13 mouse cellular contexts compared by ENCODE assay signal in genomic region chr7:92893478-92893877, GRCm38 (mm10). TPM values are rescaled to one million over a fixed set of nuclear protein-coding genes. Genes with fewer than 3 reads are reported as not detected.
A peak's percentile ranks its signal among the peaks of the same experiment; 100 is the strongest.
DNase-seq lines count a peak whose midpoint lies in the region; ATAC-seq and TF ChIP-seq lines count a peak whose summit lies in the region.
"Had no signal": no experiment of that assay in that cellular context is flagged by ENCODE, and none has a peak within 500 bp of the region (broad histone marks: within the 10 kb centered on the region; RNA-seq: fewer than 3 reads in every experiment).

No protein-coding gene starts in this region.

- ATAC-seq in forebrain, postnatal 0 days = no peak
- no peak for ATAC-seq in liver, postnatal 0 days
- no peak for ATAC-seq in liver, embryonic 12.5 days
- ATAC-seq in megakaryocyte, adult 5-6 weeks (ENCODE audit: poor library complexity, severe bottlenecking) = peak; percentile 74
- ATAC-seq in hindbrain, embryonic 14.5 days (ENCODE audit: low FRiP score) = no peak

- H3K27me3 ChIP-seq in forebrain, postnatal 0 days (ENCODE audit: insufficient read depth, low read length) = no peaks in the 10 kb centered on the region
- no peaks in the 10 kb centered on the region for H3K27me3 ChIP-seq in forebrain, embryonic 10.5 days (ENCODE audit: poor library complexity, severe bottlenecking)
- no peaks in the 10 kb centered on the region for H3K27me3 ChIP-seq in liver, postnatal 0 days (ENCODE audit: insufficient read depth, low read length)
- H3K27me3 ChIP-seq in liver, embryonic 12.5 days (replicated peaks) = no peaks in the 10 kb centered on the region
- no peaks in the 10 kb centered on the region for H3K27me3 ChIP-seq in hindbrain, embryonic 14.5 days (ENCODE audit: control insufficient read depth, insufficient read depth, low read length)
- H3K27me3 ChIP-seq: heart, embryonic 15.5 days; liver, embryonic 13.5 days had no signal

- H3K4me1 ChIP-seq in forebrain, postnatal 0 days (ENCODE audit: insufficient read depth) = no peaks in the 10 kb centered on the region
- peaks cover 13% of the 10 kb centered on the region for H3K4me1 ChIP-seq in forebrain, embryonic 10.5 days
- no peaks in the 10 kb centered on the region for H3K4me1 ChIP-seq in liver, postnatal 0 days (ENCODE audit: insufficient read depth)
- H3K4me1 ChIP-seq in liver, embryonic 12.5 days = peaks cover 27% of the 10 kb centered on the region; the same call in 1 of the 2 replicates
- H3K4me1 ChIP-seq in hindbrain, embryonic 14.5 days (replicated peaks; ENCODE audit: control insufficient read depth, insufficient read depth, low read length) = no peaks in the 10 kb centered on the region
- H3K4me1 ChIP-seq: heart, embryonic 15.5 days had no signal

- H3K9me3 ChIP-seq in forebrain, postnatal 0 days (ENCODE audit: low read length) = no peaks in the 10 kb centered on the region
- 0 out of 2 replicates have a peak, but pooled peaks cover 3% of the 10 kb centered on the region for H3K9me3 ChIP-seq in forebrain, embryonic 10.5 days
- H3K9me3 ChIP-seq in liver, postnatal 0 days (ENCODE audit: low read length) = no peaks in the 10 kb centered on the region
- H3K9me3 ChIP-seq in liver, embryonic 12.5 days (replicated peaks) = no peaks in the 10 kb centered on the region
- H3K9me3 ChIP-seq in hindbrain, embryonic 14.5 days (ENCODE audit: control insufficient read depth, low read length) = 0 out of 2 replicates have a peak, but pooled peaks cover 4% of the 10 kb centered on the region
- H3K9me3 ChIP-seq: heart, embryonic 15.5 days; liver, embryonic 13.5 days had no signal

- no peak overlapping the region for H3K27ac ChIP-seq in forebrain, postnatal 0 days (ENCODE audit: low read depth, low read length)
- no peak overlapping the region for H3K27ac ChIP-seq in forebrain, embryonic 10.5 days
- H3K27ac ChIP-seq in liver, postnatal 0 days (ENCODE audit: low read depth) = no peak overlapping the region
- no peak overlapping the region for H3K27ac ChIP-seq in liver, embryonic 12.5 days
- no peak overlapping the region for H3K27ac ChIP-seq in hindbrain, embryonic 14.5 days
- H3K27ac ChIP-seq: heart, embryonic 15.5 days; liver, embryonic 13.5 days had no signal

- no peak for TF ChIP-seq EP300 in liver, postnatal 0 days (IDR thresholded peaks at IDR 0.05; ENCODE audit: low read depth)

- H3K36me3 ChIP-seq in forebrain, postnatal 0 days (ENCODE audit: insufficient read depth) = no peaks in the 10 kb centered on the region
- peaks cover 5% of the 10 kb centered on the region for H3K36me3 ChIP-seq in forebrain, embryonic 10.5 days (replicated peaks)
- H3K36me3 ChIP-seq in liver, postnatal 0 days (replicated peaks; ENCODE audit: insufficient read depth, low read length) = no peaks in the 10 kb centered on the region
- peaks cover 25% of the 10 kb centered on the region for H3K36me3 ChIP-seq in liver, embryonic 12.5 days
- H3K36me3 ChIP-seq in hindbrain, embryonic 14.5 days (replicated peaks; ENCODE audit: control insufficient read depth, insufficient read depth) = no peaks in the 10 kb centered on the region
- H3K36me3 ChIP-seq: heart, embryonic 15.5 days had no signal

- WGBS in forebrain, postnatal 0 days = 47% methylated on average over 3 of the region's 3 CpGs
- 50% methylated on average over 3 of the region's 3 CpGs for WGBS in forebrain, embryonic 10.5 days
- WGBS in liver, postnatal 0 days (ENCODE audit: insufficient replicate concordance) = 36% methylated on average over 3 of the region's 3 CpGs
- WGBS in liver, embryonic 12.5 days (ENCODE audit: insufficient replicate concordance) = 28% methylated on average over 3 of the region's 3 CpGs
- 51% methylated on average over 3 of the region's 3 CpGs for WGBS in hindbrain, embryonic 14.5 days

- H3K4me2 ChIP-seq in forebrain, postnatal 0 days (ENCODE audit: low read depth) = no peak overlapping the region
- no peak overlapping the region for H3K4me2 ChIP-seq in liver, postnatal 0 days (ENCODE audit: low read depth, low read length)
- no peak overlapping the region for H3K4me2 ChIP-seq in liver, embryonic 12.5 days
- no peak overlapping the region for H3K4me2 ChIP-seq in hindbrain, embryonic 14.5 days (replicated peaks)
- H3K4me2 ChIP-seq: heart, embryonic 15.5 days; liver, embryonic 13.5 days had no signal

- no peak overlapping the region for H3K9ac ChIP-seq in forebrain, postnatal 0 days
- no peak overlapping the region for H3K9ac ChIP-seq in liver, postnatal 0 days (replicated peaks)
- H3K9ac ChIP-seq in liver, embryonic 12.5 days = no peak overlapping the region
- no peak overlapping the region for H3K9ac ChIP-seq in hindbrain, embryonic 14.5 days
- H3K9ac ChIP-seq: heart, embryonic 15.5 days; liver, embryonic 13.5 days had no signal

- peak; percentile 41 for TF ChIP-seq CTCF in forebrain, postnatal 0 days (IDR thresholded peaks at IDR 0.05; ENCODE audit: low read depth)
- TF ChIP-seq CTCF in liver, postnatal 0 days (IDR thresholded peaks at IDR 0.05; ENCODE audit: low read depth) = peak; percentile 74

- no peak overlapping the region for H3K4me3 ChIP-seq in forebrain, postnatal 0 days (ENCODE audit: low read depth, low read length)
- H3K4me3 ChIP-seq in forebrain, embryonic 10.5 days = no peak overlapping the region
- no peak overlapping the region for H3K4me3 ChIP-seq in liver, postnatal 0 days (ENCODE audit: low read depth, low read length)
- no peak overlapping the region for H3K4me3 ChIP-seq in liver, embryonic 12.5 days
- H3K4me3 ChIP-seq in hindbrain, embryonic 14.5 days (replicated peaks; ENCODE audit: low read length) = no peak overlapping the region
- H3K4me3 ChIP-seq: heart, embryonic 15.5 days; liver, embryonic 13.5 days had no signal

- no peak for DNase-seq in forebrain, postnatal 0 days
- no peak for DNase-seq in forebrain, embryonic 10.5 days (ENCODE audit: extremely low spot score, low spot score)
- no peak for DNase-seq in liver, postnatal 0 days
- peak; percentile 41 for DNase-seq in NIH3T3 (ENCODE audit: low read depth)
- no peak for DNase-seq in hindbrain, embryonic 14.5 days (ENCODE audit: low spot score)
- no peak for DNase-seq in urinary bladder, postnatal 25 days (ENCODE audit: low spot score)
- DNase-seq: adrenal gland, adult 8-10 months; cerebellum, adult 18-20 months; layer of hippocampus, postnatal 36 days; liver, embryonic 13.5 days had no signal

RNA-seq across cellular contexts. Expression of gene Prcp, which starts 19.2 kb away (rescaled TPM):
- total RNA-seq in forebrain, postnatal 0 days (2014; rRNA removed) = 15.7 and 20.8 TPM in 2 replicates
- polyA plus RNA-seq in forebrain, postnatal 0 days (2015; fragmentation: Nextera tagmentation; extraction: Ambion mirVana) = 11.6 and 12.5 TPM in 2 replicates
- polyA plus RNA-seq in forebrain, embryonic 10.5 days (2016; fragmentation: Nextera tagmentation; extraction: Ambion mirVana) = 19.5 and 21.2 TPM in 2 replicates
- 10.2 and 11.5 TPM in 2 replicates for polyA plus RNA-seq in liver, postnatal 0 days (2015; fragmentation: Nextera tagmentation; extraction: Ambion mirVana)
- 18.2 and 20.0 TPM in 2 replicates for polyA plus RNA-seq in liver, embryonic 12.5 days (2016; fragmentation: Nextera tagmentation; extraction: Ambion mirVana)
- total RNA-seq in megakaryocyte, adult 5-6 weeks (2015) = 187 and 192 TPM in 2 replicates
- 64.8 and 78.7 TPM in 2 replicates for total RNA-seq in megakaryocyte, adult 5-6 weeks (2017)
- 20.3 and 21.1 TPM in 2 replicates for polyA plus RNA-seq in hindbrain, embryonic 14.5 days (2014; fragmentation: Nextera tagmentation; extraction: Ambion mirVana)

RNA-seq across cellular contexts. Expression of gene Ddias, which starts 19.4 kb away (rescaled TPM):
- total RNA-seq in forebrain, postnatal 0 days (2014; rRNA removed) = 4.2 and 5.1 TPM in 2 replicates
- polyA plus RNA-seq in forebrain, postnatal 0 days (2015; fragmentation: Nextera tagmentation; extraction: Ambion mirVana) = 3.2 and 3.3 TPM in 2 replicates
- polyA plus RNA-seq in forebrain, embryonic 10.5 days (2016; fragmentation: Nextera tagmentation; extraction: Ambion mirVana) = 25.3 and 26.6 TPM in 2 replicates
- polyA plus RNA-seq in liver, postnatal 0 days (2015; fragmentation: Nextera tagmentation; extraction: Ambion mirVana) = 3.7 and 3.9 TPM in 2 replicates
- polyA plus RNA-seq in liver, embryonic 12.5 days (2016; fragmentation: Nextera tagmentation; extraction: Ambion mirVana) = 15.5 and 16.1 TPM in 2 replicates
- total RNA-seq in megakaryocyte, adult 5-6 weeks (2015) = 11.7 and 12.7 TPM in 2 replicates
- 12.0 and 15.2 TPM in 2 replicates for total RNA-seq in megakaryocyte, adult 5-6 weeks (2017)
- polyA plus RNA-seq in hindbrain, embryonic 14.5 days (2014; fragmentation: Nextera tagmentation; extraction: Ambion mirVana) = 4.8 and 5.0 TPM in 2 replicates
